Mouse (Mus musculus) forebrain, embryonic 16.5 days (tissue): ENCODE results near the gene Sipa1l3. TPM values are rescaled to one million over a fixed set of nuclear protein-coding genes. Genes with fewer than 3 reads are reported as not detected.
A peak's percentile ranks its signal among the peaks of the same experiment; 100 is the strongest.

Source experiments
- ATAC-seq: fragments of 200-750 bp; cut with Nextera tagmentation; 2 replicates; pipeline ENCODE4 v1.8.0; 2017; ENCODE audit warnings: mild to moderate bottlenecking, moderate library complexity
- H3K27ac ChIP-seq: fragments of 300-500 bp; sonication (generic); 2 replicates; pipeline ENCODE4 v1.5.1; 2014; ENCODE audit warnings: low read length, control low read depth
- H3K27me3 ChIP-seq: fragments of 300-500 bp; sonication (generic); replicated peaks from 2 replicates; pipeline ENCODE4 v1.6.1; 2014; ENCODE audit warnings: low read length; ENCODE audit not compliant: control insufficient read depth, insufficient read depth
- H3K36me3 ChIP-seq: fragments of 300-500 bp; sonication (generic); 2 replicates; pipeline ENCODE4 v1.6.1; 2014; ENCODE audit not compliant: control insufficient read depth, insufficient read depth
- H3K4me1 ChIP-seq: fragments of 300-500 bp; sonication (generic); replicated peaks from 2 replicates; pipeline ENCODE4 v1.6.1; 2014; ENCODE audit warnings: low read length; ENCODE audit not compliant: control insufficient read depth, insufficient read depth
- H3K4me2 ChIP-seq: fragments of 300-500 bp; sonication (generic); 2 replicates; pipeline ENCODE4 v1.6.1; 2014; ENCODE audit warnings: mild to moderate bottlenecking, low read length, control low read depth
- H3K4me3 ChIP-seq: fragments of 300-500 bp; sonication (generic); replicated peaks from 2 replicates; pipeline ENCODE4 v1.5.1; 2014; ENCODE audit warnings: mild to moderate bottlenecking, low read length, control low read depth
- H3K9ac ChIP-seq: fragments of 300-500 bp; sonication (generic); replicated peaks from 2 replicates; pipeline ENCODE4 v1.6.1; 2014; ENCODE audit warnings: low read depth, low read length, control low read depth
- H3K9me3 ChIP-seq: fragments of 300-500 bp; sonication (generic); 2 replicates; pipeline ENCODE4 v1.6.1; 2016; ENCODE audit warnings: low read length; ENCODE audit not compliant: control insufficient read depth
- WGBS: fragments of 180-500 bp; shearing (Covaris S2); extraction: QIAGEN DNeasy Blood & Tissue Kit; methylation state at CpG from one replicate; pipeline ENCODE4 v1.1.7; 2014; 5-methylcytosine and 5-hydroxymethylcytosine counted together
- polyA plus RNA-seq: library from polyadenylated mRNA; unstranded; fragments of >200 nt; fragmentation: Nextera tagmentation; extraction: Ambion mirVana; gene quantifications from 2 replicates; pipeline ENCODE4 v1.2.1, GENCODE M21; 2015

Sipa1l3 gene
- polyA plus RNA-seq, 1 experiment from 2014 or later: 16.1 TPM

DNA sequence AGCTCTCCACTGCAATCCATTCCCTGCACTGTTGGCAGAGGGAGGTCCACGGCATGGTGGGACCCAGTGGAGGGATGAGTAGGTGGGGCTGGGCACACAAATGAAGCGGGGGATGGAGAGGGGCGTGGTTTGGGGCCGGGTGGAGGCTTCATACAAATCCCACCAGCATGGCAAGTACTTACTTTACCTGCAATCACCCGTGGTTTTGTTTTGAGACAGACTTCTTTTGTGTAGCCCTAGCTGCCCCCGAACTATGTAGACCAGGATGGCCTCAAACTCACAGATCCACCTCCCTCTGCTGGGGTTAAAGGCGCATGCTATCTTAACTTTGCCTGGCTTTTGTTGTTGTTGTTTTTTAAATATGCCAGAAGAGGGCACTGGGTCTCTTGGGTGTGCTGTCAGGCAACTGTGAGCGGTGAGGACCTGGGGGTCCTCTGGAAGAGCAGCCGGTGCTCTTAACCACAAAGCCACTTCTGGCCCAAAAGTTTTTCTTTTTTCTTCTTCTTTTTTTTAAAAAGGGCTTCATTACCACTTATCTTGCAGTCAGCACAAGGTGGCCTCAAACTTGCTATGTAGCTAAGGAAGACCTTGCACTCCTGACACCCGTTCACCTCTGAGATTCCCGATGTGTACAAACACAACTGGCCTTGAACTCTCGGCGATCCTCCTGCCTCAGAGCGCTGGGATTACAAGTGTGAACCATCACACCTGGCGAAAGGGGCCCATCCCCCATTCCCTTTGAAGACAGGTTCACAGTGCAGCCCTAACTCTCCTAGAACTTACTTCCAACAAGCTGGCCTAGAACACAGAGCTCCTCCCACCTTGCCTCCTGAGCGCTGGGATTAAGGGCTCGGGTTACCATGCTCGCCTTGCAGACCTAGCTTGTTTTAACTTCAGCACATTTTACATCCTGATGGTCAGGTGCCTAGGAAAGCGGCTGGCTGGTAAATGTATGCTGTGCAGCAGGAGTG is 198.8 kb downstream of the Sipa1l3 start:
- no peak overlapping the region for H3K4me3 ChIP-seq
- H3K9ac ChIP-seq: no peak overlapping the region
- peaks cover 2% of the 10 kb centered on the region; the same call in 1 of the 2 replicates for H3K36me3 ChIP-seq
- 8% methylated on average over 19 of the region's 19 CpGs for WGBS
- ATAC-seq: no peak
- peaks cover 60% of the 10 kb centered on the region for H3K4me1 ChIP-seq
- H3K27me3 ChIP-seq: no peaks in the 10 kb centered on the region
- H3K4me2 ChIP-seq: peak overlapping the region; percentile 46
- no peaks in the 10 kb centered on the region for H3K9me3 ChIP-seq
- H3K27ac ChIP-seq: peak overlapping the region; percentile 95

DNA sequence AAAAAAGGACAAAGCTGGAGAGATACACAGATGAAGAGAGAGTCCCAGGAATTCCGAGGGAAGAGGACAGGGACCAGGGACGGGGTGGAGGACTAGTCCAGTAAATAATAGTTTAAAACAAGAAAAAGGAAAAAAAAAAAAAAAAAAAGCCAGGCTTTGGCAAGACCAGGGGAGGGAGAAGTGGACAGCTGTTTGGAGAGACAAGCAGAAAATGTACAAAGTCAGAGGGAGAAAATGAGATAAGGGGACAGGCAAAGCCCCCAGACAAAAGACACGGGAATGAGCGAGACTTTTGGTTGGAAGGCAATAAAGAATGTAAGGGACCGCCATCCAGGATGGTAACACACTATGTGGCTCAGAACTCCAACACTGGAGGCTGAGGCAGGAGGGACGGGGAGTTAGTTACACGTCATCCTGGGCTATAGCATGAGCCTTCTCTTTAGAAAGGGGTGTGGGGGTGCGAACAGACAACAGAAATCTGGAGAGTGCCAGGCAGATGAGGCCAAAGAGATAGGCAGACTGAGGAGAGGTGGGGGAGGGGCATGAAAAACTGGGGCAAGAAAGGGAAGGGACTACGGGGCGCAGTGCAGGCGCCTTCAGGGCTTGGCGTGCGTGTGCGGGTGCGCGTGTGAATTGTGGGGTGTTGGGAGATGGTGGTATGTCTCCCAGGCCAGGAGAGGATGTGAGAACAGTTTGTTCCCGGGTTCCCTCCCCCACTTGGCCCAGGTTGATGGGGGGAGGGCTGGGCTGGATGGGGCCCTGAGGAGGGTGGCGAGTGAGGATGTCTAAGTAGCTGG is 200.1 kb downstream of the Sipa1l3 start:
- peak overlapping the region; percentile 46 for H3K4me2 ChIP-seq
- 0 out of 2 replicates have a peak, but pooled peaks cover 2% of the 10 kb centered on the region for H3K36me3 ChIP-seq
- H3K4me3 ChIP-seq: no peak overlapping the region; the same call in 1 of the 2 replicates
- peak overlapping the region; percentile 95 for H3K27ac ChIP-seq
- 3% methylated on average over 18 of the region's 18 CpGs for WGBS
- no peaks in the 10 kb centered on the region for H3K27me3 ChIP-seq
- H3K4me1 ChIP-seq: peaks cover 73% of the 10 kb centered on the region
- peak overlapping the region; percentile 30 for H3K9ac ChIP-seq
- no peaks in the 10 kb centered on the region for H3K9me3 ChIP-seq
- ATAC-seq: peak; percentile 6

- Histone ChIP-seq H3K9ac (peak overlapping the region; percentile 52), H3K27ac (peak overlapping the region; percentile 95), H3K27me3 (no peaks in the 10 kb centered on the region), H3K4me2 (peak overlapping the region; percentile 46), H3K36me3 (0 out of 2 replicates have a peak, but pooled peaks cover 2% of the 10 kb centered on the region), H3K4me3 (peak overlapping the region; percentile 1; the same call in 1 of the 2 replicates), H3K4me1 (peaks cover 80% of the 10 kb centered on the region), H3K9me3 (no peaks in the 10 kb centered on the region)
- WGBS: 0% methylated on average over 2 of the region's 2 CpGs
- peak; percentile 54 for ATAC-seq
Observed at GRCm38 (mm10) chr7:29317558-29317957, 200.9 kb downstream of the Sipa1l3 start.

GRCm38 (mm10) chr7:29316976-29317375 is 201.5 kb downstream of the Sipa1l3 start:
- Histone ChIP-seq H3K4me3 (peak overlapping the region; percentile 1; the same call in 1 of the 2 replicates), H3K36me3 (0 out of 2 replicates have a peak, but pooled peaks cover 4% of the 10 kb centered on the region), H3K9me3 (no peaks in the 10 kb centered on the region), H3K4me2 (peak overlapping the region; percentile 46), H3K4me1 (peaks cover 84% of the 10 kb centered on the region), H3K27me3 (no peaks in the 10 kb centered on the region), H3K9ac (peak overlapping the region; percentile 19; the same call in 1 of the 2 replicates), H3K27ac (peak overlapping the region; percentile 95)
- 3% methylated on average over 9 of the region's 10 CpGs for WGBS
- ATAC-seq: peak; percentile 51

DNA sequence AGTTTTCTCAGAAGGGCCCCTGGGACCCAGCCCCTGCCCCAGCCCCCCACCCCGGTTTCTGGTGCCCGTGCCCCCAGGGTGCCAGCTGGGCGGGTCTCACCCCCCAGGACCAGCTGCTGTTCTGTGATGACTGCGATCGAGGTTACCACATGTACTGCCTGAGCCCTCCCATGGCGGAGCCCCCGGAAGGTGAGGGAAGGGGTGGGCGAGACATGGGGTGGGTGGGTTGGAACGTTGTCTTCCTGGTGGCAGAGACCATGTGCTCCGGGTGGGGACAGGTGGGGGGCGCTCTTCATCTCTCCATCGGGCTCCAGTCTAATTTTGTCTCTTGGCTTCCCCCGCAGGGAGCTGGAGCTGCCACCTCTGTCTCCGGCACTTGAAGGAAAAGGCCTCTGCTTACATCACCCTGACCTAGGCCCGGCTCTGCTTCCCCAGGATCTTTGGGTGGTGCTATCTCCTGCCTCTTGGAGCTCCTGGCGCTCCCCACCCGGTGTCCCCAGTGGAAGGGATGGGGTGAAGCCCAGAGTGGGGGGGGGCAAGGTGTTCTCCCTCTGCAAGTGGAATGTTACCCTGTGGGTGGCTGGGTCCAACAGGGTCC is 202.2 kb downstream of the Sipa1l3 start:
- Histone ChIP-seq H3K27me3 (no peaks in the 10 kb centered on the region), H3K4me1 (peaks cover 84% of the 10 kb centered on the region), H3K36me3 (peaks cover 6% of the 10 kb centered on the region), H3K9ac (peak overlapping the region; percentile 2; the same call in 1 of the 2 replicates), H3K9me3 (no peaks in the 10 kb centered on the region), H3K4me2 (peak overlapping the region; percentile 15; the same call in 1 of the 2 replicates), H3K27ac (peak overlapping the region; percentile 95), H3K4me3 (no peak overlapping the region)
- 56% methylated on average over 17 of the region's 17 CpGs for WGBS
- ATAC-seq: no peak

DNA sequence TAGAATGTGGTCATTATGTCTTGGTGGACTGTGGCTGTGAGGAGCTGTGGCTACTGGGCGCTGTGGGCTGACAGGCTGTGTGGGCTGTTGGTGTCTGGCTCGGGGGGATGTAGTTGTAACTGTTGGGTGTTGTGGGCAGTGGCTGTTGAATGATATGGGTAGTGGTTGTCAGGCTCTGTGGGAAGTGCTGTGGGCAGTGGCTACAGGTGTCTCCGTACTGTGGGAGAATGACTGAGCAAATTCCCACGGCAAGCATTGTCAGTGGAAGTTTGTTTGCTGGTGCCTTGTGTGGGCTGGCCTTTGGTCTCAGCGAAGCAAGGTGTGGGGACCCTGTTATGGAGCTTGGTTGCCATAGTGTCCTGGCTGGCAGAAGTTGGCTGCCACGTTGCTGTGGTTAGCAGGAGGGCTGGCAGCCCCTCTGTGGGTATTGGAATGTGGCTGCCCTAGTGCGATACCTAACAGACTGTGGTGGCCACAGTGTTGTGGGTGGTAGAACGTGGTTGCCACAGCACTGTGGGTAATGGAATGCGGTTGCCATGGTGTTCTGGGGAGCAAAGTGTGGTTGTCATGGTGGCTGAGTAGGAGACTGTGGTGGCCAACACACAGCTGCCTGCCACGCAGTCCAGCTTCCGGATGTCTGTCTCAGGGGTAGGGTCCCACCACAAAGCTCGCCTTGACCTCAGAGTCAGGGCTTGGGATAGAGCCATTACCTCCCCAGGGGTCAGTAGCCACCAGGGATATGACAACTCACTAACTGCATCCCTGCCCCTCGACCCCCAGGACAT is 203.4 kb downstream of the Sipa1l3 start:
- H3K9ac ChIP-seq: 0 out of 2 replicates have a peak overlapping the region, but pooled peaks have one; percentile 11
- ATAC-seq: peak; percentile 12; the same call in 1 of the 2 replicates
- no peaks in the 10 kb centered on the region for H3K9me3 ChIP-seq
- no peaks in the 10 kb centered on the region for H3K27me3 ChIP-seq
- H3K4me2 ChIP-seq: peak overlapping the region; percentile 26
- H3K4me1 ChIP-seq: peaks cover 88% of the 10 kb centered on the region
- peak overlapping the region; percentile 95 for H3K27ac ChIP-seq
- H3K4me3 ChIP-seq: no peak overlapping the region; the same call in 1 of the 2 replicates
- WGBS: 38% methylated on average over 13 of the region's 13 CpGs
- H3K36me3 ChIP-seq: peaks cover 6% of the 10 kb centered on the region

- no peak for ATAC-seq
- Histone ChIP-seq H3K9me3 (no peaks in the 10 kb centered on the region), H3K27ac (peak overlapping the region; percentile 68), H3K4me1 (peaks cover 85% of the 10 kb centered on the region), H3K36me3 (peaks cover 6% of the 10 kb centered on the region), H3K9ac (peak overlapping the region; percentile 38; the same call in 1 of the 2 replicates), H3K4me3 (peak overlapping the region; percentile 11; the same call in 1 of the 2 replicates), H3K27me3 (no peaks in the 10 kb centered on the region), H3K4me2 (peak overlapping the region; percentile 34)
- WGBS: 43% methylated on average over 9 of the region's 9 CpGs
Observed at GRCm38 (mm10) chr7:29313572-29314261, 204.7 kb downstream of the Sipa1l3 start.

- ATAC-seq: no peak
- Histone ChIP-seq H3K4me3 (peak overlapping the region; percentile 19; the same call in 1 of the 2 replicates), H3K9ac (peak overlapping the region; percentile 15; the same call in 1 of the 2 replicates), H3K27ac (peak overlapping the region; percentile 59; the same call in 1 of the 2 replicates), H3K36me3 (peaks cover 6% of the 10 kb centered on the region), H3K4me2 (peak overlapping the region; percentile 48), H3K9me3 (no peaks in the 10 kb centered on the region), H3K27me3 (no peaks in the 10 kb centered on the region), H3K4me1 (peaks cover 81% of the 10 kb centered on the region)
- 27% methylated on average over 9 of the region's 9 CpGs for WGBS
Observed at GRCm38 (mm10) chr7:29313051-29313450, 205.4 kb downstream of the Sipa1l3 start.
